Mouse (Mus musculus): ENCODE results near the gene Rint1.
"Not testable (repeated sequence)": the region's sequence is repeated elsewhere in the genome, so short reads cannot be mapped to it uniquely, and the experiment has no call there.

The Rint1 gene

GRCm38 (mm10) chr5:23830897-23831752, 43.6 kb downstream of the Rint1 start:
- DNase-seq = peak; percentile 34

GRCm38 (mm10) chr5:23835691-23836090, 48.2 kb downstream of the Rint1 start:
- not testable (repeated sequence) for DNase-seq

GRCm38 (mm10) chr5:23838158-23838557, 50.6 kb downstream of the Rint1 start:
- no peak for DNase-seq

GRCm38 (mm10) chr5:23843674-23844530, 56.4 kb downstream of the Rint1 start, which contains the start of gene Tomm7:
TSS of gene Tomm7 (minus strand) at chr5:23844161.
- DNase-seq = peak; percentile 95

- no peak for DNase-seq
Measured at GRCm38 (mm10) chr5:23844531-23844841, 57.0 kb downstream of the Rint1 start.

GRCm38 (mm10) chr5:23845141-23845540, 57.6 kb downstream of the Rint1 start:
- no peak for DNase-seq

- peak; percentile 93 for DNase-seq
Measured at GRCm38 (mm10) chr5:23850345-23851159, 63.0 kb downstream of the Rint1 start.

- DNase-seq = not testable (repeated sequence)
Measured at GRCm38 (mm10) chr5:23851160-23851555, 63.6 kb downstream of the Rint1 start.

GRCm38 (mm10) chr5:23852916-23853315, 65.4 kb downstream of the Rint1 start:
- not testable (repeated sequence) for DNase-seq

- no peak for DNase-seq
Measured at GRCm38 (mm10) chr5:23855484-23855883, 68.0 kb downstream of the Rint1 start.

- DNase-seq = no peak
Measured at GRCm38 (mm10) chr5:23856164-23856563, 68.7 kb downstream of the Rint1 start.

- DNase-seq = no peak
Measured at GRCm38 (mm10) chr5:23857189-23857588, 69.7 kb downstream of the Rint1 start.

GRCm38 (mm10) chr5:23858001-23858400, 70.5 kb downstream of the Rint1 start:
- DNase-seq = no peak

GRCm38 (mm10) chr5:23858643-23859042, 71.1 kb downstream of the Rint1 start:
- DNase-seq = no peak

GRCm38 (mm10) chr5:23859087-23859718, 71.7 kb downstream of the Rint1 start:
- no peak for DNase-seq

GRCm38 (mm10) chr5:23859896-23860295, 72.4 kb downstream of the Rint1 start:
- no peak for DNase-seq

GRCm38 (mm10) chr5:23861721-23862120, 74.2 kb downstream of the Rint1 start:
- DNase-seq = no peak

- peak; percentile 48 for DNase-seq
Measured at GRCm38 (mm10) chr5:23862291-23862690, 74.8 kb downstream of the Rint1 start.

- peak; percentile 14 for DNase-seq
Measured at GRCm38 (mm10) chr5:23863166-23864053, 75.9 kb downstream of the Rint1 start.

GRCm38 (mm10) chr5:23864054-23864965, 76.8 kb downstream of the Rint1 start:
- no peak for DNase-seq

Measured in kidney, adult 18-20 months (tissue).